Mouse (Mus musculus) cerebellum, adult 11 months (tissue): ENCODE data around the gene Ergic1.

Experiments used
- DNase-seq: peaks from one replicate; pipeline ENCODE4 v3.0.0; 2022

Ergic1 gene

DNA sequence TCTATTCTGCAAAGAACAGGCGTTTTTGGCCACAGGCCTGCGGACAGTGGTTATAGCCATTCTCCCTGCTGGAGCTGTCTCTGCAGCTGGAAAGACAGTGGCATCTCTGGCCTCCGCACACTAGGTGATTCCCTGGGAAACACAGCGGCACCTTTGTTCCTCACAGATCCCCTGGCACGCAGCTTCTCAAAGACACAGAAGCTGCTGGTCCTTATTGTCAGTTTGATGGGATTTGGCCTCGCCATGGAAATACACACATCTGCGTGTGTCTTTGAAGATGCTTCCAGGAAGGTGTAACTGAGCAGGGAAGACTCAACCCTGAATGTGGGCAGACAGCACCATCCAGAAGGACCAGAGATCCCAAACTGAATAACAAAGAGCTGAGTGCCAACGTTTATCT is 42.0 kb downstream of the Ergic1 start:
- DNase-seq, result no peak

DNA sequence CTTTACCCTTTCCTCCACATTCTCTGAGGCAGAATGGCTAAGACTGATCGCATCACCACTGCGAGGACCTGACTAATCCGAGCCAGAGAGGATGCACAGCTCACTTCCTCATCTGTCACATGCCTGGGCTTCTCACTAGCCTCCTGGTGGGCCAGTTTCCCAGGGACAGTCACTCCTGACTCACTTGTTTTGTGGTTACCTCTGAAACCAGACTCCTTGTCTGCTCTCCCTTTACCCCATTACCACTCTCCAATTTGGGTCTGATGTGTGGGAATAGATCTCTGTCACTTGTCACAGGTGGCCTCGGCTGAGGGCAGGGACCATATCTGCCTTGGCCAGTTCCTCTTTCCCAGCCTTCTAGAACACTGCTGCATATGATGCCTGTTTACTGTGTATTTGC is 44.3 kb downstream of the Ergic1 start:
- DNase-seq, result no peak

DNA sequence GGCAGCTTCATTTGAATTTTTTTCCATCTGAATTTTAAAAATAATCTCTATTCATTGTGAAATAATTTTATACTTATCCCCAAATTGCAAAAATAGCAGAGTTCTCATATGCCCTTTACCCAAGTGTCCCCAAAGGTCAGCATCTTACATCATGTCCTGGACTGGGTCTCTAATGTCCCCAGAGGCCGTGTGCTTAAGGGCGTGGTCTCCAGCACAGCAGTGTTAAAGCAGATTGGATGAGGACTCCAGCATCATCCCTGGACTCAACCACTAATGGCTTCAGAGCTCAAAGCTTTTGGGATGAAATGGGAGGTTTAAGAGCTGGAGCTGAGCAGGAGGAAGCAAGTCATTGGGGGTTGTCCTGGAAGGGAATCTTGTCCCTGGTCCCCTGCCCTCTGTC is 45.2 kb downstream of the Ergic1 start:
- DNase-seq, result no peak

DNA sequence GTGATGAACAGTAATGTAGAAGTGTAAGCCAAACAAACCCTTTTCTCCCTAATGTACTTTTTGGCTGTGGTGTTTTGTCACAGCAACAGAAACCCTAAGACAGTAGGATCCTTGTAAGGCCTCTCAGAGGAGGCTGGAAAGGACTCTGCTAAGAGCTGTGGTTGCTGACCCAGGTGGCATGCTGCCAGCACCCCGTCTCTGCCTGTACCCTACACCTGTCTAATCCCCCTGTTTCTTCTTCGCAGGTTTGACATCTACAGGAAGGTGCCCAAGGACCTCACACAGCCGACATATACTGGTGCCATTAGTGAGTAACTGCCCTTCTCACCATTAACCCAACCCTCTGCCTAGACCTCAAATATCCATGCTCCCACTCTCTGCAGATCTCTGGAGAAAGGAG is 47.1 kb downstream of the Ergic1 start:
- no peak for DNase-seq

DNA sequence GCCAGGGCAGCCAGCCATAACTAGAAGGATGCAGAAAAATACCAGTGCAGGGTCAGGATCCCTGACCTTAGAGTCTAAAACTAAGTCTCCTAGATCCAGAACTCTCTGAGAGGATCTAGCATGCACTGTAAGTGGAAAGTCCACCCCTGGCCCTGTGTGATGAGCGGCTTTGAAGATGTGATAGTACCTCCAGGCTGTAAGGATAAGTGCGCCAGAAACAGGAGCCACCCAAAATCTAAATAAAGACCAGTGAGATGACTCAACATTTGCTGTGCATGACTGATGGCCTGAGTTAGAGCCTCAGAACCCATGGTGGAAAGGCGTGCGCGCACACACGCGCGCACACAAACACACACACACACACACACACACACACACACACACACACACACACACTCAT is 47.6 kb downstream of the Ergic1 start:
- no peak for DNase-seq

DNA sequence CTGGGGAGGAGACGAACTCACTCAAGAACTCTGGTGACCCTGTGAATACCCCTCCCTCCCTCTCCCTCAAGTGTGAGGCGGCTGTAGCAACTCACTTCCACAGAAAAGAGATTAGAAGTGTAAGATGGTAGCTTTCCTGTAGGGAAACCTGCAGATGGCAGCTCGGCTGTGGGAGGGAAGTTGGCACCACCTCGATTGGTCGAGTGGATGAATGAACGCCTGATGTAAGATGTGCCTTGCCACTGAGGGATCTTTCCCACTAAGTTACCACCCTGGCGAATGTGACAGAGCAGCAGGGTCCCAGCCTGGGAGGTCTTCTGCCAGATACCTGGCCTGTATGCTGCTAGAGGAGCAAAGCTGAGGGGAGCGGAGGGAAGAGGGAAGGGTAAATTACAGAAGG is 48.5 kb downstream of the Ergic1 start:
- no peak for DNase-seq

DNA sequence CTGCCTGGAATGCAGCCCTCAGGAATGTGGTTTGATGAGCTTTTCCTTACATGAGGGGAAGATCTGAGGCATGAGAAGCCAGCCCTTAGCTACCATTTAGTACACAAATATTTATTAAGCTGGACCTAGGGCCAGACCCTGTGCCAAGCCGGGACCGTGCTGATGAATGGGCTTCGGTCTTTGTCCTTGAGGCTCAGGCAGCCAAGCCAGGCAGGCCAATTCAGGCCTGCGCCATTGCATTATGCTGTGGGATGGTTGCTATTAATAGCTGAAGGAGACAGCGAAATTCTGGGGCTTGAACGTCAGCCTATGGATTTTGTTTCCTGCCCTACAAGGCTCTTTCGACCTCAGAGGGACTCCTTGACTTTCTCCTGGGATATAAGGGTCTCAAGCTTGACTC is 50.0 kb downstream of the Ergic1 start:
- DNase-seq, result no peak

DNA sequence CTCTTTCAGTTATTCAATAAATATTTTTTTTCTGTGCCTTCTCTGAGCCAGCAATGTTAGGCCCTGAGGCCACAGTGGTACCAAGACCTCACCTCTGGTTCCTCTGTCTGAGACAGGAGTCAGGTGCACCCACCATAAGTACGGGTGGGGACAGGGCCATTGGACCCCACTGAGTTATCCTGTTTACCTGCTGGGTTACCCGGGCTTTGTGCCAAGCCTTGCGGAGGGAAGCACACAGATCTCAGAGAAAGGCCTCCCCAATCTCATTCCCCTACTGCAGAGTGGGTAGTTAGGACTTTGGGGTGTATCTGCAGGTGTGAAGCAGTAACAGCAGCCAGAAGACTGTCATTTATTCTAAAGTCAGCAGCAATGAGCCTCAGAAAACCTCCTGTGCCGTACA is 50.6 kb downstream of the Ergic1 start:
- peak; percentile 40 for DNase-seq

DNA sequence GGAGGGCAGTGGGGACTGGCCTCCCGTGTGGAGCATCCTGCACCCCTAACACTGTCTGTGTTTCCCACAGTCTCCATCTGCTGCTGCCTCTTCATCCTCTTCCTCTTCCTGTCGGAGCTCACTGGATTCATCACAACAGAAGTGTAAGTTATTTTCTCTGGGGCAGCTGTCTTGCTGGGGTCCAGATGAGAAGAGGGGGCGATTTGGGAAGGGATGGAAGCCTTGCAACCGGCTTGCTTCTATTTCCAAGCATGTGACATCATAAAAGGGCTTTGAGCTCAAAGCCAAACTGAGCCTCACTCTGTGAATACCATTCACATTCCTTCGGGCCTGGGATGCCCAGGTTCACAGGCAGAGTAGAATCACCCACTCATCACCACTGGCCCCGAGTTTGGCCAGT is 53.0 kb downstream of the Ergic1 start:
- no peak for DNase-seq

DNA sequence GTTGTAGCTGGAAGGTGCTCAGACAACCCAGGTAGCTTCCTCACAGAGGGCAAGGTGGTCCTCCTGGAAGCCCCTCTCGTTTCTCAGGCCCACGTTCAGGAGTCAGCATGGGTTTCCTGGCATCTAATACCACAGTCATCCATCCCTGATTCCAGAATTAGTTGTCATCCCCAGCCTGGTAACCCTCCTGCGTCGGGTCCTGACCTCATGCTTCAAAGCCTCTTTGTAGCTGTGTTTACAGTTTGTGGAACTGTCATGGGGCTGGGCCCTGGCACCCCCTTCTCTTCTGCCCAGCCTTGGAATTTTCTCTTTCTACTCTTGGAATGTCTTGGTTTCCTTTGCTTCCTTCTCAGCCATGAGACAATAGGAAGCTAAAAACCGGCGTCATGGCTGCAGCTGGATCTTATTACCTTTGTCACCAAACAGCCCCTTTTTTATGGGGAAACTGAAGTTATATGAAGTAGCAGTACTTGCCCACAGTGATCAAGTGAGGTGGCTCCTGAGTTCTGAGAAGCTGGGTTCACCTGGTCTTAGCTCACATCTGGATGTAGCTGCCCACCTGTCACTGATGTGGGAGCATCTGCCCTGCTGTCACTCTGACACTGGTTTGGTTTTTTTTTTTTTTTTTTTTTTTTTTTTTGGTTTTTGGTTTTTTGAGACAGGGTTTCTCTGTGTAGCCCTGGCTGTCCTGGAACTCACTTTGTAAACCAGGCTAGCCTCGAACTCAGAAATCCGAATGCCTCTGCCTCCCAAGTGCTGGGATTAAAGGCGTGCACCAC is 53.6 kb downstream of the Ergic1 start:
- no peak for DNase-seq

DNA sequence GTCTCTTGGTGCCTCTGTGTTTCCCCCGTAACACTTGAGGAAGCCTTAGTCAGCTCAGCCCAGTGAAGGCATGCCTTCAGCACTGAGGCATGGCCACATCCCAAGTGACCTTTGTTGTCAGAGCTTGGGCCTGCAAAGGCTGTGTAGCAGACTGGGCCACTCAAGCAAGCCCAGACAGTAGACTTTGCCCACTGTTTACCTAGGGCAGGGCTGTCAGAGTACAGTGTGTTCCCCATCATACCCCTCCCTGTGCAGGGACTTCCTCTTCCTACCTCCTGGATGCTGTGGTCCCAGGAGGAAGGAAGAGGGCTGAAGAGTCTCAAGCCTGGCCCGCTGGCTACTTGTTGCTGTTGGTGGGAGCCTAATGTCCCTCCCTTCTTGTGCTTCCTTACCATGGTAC is 55.4 kb downstream of the Ergic1 start:
- DNase-seq, result no peak

DNA sequence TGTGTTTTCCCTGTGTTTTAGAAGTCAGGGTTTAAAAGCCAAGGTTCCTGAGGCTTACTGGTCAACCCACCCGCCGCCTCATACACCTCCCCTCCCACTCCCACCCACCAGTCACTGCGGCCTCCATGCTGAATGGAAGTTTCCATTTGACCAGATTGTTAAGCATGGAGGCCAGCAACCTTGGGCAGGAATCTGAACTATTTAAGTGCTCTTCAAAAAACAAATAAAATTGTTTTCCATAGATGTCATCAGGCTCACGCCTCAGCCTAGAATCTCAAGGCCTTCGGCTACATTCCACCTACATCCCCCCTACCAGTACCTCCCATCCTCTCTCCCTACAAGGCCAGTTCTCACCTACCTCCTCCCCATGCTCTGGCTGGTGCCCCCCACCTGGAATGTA is 57.2 kb downstream of the Ergic1 start:
- no peak for DNase-seq

DNA sequence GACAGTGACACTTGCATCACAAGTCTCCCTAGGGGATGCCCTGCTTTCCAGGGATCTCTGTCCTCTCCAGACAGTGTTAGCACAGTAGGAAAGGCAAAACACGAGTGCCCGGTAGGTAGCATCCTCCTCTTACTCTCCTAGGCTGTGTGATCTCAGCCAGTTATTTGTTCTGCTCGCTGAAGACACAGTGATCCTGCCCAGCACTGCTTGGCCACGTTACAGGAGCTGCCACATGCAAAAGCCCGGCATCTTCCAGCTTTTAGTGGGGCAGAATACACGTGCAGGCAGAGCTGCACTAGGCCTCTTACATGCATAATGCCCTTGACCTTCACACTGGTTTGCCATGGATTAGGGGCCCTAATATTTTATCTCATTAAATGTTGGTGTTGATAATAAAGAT is 58.3 kb downstream of the Ergic1 start:
- DNase-seq, result no peak

DNA sequence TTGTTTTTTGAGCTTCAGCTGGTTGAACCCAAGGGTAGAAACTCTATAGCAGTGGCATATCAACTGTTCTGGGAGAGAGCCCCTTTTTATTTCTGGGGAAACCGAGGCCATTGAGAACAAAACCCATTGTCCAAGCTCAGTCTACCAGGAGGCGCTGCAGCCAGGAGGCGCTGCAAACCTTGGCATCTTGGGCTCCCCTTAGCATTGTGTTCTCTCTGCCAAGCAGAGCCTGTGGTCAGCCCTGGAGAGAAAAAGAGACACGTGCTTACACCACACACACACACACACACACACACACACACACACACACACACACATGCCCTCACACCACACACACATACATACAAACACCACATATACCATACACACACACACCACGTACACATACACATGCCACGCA is 59.0 kb downstream of the Ergic1 start:
- DNase-seq, result no peak

DNA sequence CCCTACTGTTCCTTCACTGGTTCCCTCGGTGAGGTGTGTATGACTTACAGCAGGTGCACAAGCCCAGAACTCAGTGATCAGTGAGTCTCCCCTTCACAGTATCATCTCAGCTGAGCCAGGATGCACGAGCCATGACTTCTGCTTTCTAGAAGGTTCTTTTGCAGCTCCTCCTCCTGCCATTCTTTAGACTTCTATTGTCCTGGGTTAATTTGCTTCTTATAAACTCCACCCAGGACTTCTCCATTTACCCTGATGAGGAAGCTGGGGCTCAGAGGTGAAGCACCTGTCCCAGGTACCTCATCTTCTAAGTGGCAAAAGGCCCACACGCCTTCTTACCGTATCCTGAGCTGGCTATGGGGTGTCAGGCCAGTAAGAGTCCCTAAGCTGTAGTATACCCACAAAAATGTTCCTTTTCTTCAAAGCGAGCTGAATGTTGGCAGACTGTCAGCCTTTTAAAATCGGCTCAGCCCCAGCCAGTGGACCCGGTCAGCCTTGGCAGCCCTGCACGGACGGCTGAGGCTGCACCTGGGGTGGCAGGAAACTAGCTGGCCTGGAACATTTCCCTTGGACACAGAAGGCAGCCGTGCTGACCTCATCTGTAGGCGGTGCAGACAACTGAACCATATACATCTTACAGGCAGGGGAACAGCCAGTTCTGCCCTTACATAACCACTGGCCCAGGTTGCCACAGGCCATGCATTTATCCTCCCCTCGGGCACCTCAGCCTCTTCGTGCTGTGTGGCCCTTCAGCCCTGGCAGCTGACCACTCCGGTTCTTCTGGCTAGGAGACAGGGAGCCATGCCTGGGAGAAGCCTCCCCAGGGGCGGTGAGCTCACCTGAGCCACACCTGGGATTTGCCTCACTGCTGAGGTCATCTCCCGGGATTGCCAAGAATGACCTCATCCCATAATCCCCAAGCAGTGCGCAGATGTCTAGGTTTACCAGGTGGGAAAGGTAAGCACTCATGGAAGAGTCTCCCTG is 59.8 kb downstream of the Ergic1 start:
- peak; percentile 86 for DNase-seq

DNA sequence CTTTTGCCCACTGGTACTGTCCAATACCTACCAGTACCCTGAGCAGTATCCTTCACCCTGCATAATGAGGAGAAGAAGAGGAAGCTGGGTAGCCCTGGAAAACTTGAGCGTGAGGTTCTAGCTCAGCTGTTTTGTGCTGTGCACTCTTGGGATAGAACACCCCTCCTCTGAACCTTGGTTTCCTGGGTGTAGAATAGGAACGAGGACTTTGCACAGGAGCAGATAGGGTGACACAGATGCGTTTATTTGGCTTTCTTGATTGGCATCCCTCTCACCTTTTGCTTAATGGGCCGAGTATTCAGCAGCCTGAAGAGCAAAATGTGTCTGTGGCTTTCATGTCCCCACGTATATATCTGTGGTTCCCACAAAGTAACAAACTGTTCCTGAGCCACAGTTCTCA is 60.6 kb downstream of the Ergic1 start:
- no peak for DNase-seq

DNA sequence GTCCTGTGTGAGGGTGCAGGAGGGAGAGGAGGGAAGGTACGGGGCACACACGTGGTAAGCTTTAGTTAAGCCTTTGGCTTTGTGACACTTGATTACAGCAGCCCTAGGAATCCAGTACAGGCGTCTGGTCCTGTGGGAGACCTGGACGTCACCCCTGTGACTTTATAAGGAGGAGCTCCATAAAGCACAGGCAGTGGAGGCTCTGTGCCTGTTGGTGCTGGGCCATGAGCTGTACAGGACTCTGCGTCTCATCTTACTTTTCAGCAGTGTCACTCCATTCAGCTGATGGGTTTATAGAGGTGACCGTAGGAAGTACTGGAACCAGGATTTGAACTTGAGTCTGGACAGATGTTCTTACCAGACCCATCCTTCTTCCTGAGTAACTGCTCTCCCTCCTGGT is 62.7 kb downstream of the Ergic1 start:
- DNase-seq, result no peak

DNA sequence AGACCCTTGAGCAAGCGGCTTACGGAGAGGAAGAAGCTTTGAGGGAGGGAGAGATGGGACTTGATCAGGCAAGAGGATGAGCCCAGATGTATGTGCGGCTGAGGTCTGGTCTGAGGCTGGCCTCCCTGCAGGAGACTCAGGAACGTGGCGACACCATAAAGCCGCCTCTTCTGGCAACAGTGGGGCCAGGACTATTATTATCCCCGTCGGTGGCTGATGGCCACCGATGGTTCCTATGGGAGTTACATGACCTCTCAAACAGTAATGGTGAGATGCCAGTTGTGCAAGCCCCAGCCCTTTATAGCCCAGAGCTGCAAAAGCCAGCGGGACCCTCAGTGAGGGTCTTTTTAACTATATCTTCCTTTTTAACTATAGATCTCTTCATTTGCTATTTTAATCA is 63.7 kb downstream of the Ergic1 start:
- DNase-seq, result no peak

DNA sequence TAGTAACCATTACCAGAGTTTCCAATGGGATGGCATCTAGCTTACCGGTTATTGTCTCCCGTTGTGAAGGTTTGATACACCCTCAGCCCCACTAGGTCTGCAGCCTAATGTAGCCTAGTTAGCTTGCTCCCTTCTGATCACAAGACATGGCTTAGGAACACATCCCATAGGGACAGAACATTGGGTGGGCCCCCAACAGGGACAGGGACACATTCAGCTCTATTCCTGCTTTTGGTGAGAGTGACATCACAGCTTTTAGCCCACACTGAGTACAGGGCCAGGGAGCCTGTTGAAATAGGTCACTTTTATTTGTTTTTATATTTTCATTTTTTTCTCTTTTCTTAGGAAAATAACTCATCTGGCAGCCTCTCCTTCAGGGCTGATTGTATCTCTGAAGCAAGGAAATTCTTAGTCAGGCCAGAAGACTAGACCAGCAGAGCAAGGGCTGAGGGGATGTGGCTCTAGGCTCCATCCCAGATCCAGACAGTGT is 64.3 kb downstream of the Ergic1 start:
- no peak for DNase-seq

DNA sequence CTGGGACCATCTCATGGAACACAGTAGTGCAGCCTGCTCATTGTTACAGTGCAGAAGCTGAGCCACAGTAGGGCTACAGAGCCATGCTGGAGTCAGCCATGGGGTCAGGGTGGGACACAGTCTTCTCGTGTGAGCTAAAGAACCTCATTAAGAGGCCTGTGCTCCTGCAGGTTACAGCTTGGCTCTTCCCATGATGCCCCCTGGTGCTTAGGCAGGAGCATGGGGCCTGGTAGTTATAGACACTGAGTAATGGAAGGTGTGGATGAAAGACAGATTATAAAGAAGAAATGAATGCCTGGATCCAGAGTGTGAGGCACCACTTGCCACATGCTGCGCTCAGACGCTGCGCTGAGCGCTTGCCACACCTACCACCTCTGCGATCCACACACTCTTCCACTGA is 67.2 kb downstream of the Ergic1 start:
- DNase-seq, result no peak

DNA sequence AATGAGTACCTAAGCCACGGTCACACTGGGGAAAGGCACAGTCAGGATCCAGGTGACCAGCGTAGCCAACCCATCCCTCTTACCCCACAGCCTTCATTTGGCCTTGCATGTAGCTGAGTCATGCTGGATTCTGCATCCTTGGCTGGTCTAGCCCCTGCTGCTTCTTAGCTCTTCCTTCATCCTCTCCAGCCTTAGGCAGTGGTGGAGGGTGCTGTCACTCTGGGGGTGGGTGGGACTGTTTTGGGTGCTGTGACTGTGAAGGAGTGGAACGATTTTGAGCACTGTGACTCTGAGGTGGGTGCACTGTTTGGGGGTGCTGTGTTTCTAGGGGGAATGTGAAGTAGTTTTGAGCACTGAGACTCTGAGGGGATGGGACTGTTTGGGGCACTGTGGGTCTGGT is 67.6 kb downstream of the Ergic1 start:
- DNase-seq, result no peak

DNA sequence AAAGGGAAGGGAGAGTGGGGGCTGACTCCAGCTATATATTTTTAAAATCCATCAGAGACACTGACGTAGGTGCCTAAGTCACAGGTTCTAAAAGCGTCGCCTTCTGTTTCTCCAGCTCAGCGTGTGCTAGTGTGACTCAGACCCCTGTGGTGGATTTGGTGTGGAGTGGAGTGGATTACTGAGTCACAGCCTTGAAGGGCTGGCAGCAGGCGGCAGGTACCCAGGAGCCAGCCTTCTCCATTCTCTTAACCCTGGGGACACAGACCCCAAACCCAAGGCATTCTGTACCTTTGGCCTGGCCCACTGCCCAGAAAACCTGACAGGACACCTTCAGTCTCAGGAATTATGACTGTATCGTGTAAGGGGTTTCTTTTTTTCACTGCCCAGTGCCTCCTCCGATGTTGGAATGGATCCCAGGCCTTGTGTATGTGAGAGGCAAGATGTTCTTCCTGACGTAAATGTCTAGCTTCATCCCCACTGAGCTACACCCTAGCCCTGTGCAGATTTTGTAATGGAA is 70.6 kb downstream of the Ergic1 start:
- DNase-seq, result peak; percentile 48

DNA sequence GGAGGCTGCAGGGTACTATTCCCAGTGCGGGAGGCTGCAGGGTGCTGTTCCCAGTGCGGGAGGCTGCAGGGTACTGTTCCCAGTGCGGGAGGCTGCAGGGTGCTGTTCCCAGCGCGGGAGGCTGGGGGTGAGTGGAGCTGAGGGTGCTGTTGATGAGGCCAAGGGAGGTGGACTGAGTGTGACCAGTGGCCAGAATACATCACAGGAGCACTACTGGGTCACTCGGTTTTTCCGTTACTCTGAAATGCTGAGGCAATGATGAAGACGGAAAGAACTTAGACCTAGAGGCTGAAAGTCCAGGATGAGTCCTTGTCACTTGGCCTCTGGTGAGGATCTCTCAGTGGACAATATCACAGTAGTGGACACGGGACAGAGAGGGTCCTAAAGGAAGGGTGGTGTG is 71.9 kb downstream of the Ergic1 start:
- DNase-seq, result no peak

DNA sequence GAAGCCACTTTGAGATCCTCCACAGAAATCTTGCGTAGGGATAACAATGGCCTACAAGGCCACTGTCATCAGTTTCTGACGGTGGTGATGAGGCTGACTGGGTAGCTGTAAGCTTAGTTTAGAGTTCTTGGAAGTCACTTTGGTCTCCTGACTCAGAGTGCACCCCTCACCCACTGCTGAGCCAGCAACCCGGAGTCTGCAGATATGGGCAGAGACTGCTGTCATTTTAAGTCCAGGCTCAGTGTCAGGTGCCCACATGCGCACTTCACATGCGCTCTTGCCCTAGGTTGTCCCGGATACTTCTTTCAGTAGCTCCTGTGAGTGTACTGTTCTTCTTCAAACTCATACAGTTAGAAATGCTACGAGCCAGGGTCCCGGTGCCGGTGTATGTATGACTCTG is 72.6 kb downstream of the Ergic1 start:
- no peak for DNase-seq
